Mouse (Mus musculus) T-cell, adult 2 months (primary cell): ENCODE measurements at regions not wholly inside any gene's neighbourhood (a gene's known extent, or its start where the extent isn't known, plus 50 kb on each side); places are given as distances from the start of the nearest gene placed in this dataset.

ENCODE experiments used
- DNase-seq: peaks from one replicate; pipeline ENCODE4 v3.0.0; 2022; ENCODE audit warnings: low spot score

DNA sequence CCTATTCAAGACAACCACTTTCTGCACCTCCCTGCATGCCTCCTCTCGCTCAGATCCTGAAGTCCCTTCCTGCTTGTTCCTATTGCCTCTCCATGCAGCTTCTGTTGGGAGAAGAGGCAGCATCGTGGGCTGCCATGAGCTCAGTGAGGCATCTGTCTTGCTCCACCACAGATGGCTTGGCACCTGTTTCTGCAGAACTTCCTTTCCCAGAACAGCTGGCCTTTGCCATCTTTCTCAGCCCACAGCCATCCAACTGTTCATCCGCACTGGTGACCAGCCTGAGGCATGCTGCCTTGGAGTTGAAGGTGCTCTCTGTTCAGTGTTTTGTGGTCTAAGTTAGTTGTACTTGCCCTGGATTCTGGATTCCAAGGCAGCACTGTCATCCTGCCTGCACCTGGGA lies 312.5 kb downstream of the Cmpk2 start:
- DNase-seq: no peak

DNA sequence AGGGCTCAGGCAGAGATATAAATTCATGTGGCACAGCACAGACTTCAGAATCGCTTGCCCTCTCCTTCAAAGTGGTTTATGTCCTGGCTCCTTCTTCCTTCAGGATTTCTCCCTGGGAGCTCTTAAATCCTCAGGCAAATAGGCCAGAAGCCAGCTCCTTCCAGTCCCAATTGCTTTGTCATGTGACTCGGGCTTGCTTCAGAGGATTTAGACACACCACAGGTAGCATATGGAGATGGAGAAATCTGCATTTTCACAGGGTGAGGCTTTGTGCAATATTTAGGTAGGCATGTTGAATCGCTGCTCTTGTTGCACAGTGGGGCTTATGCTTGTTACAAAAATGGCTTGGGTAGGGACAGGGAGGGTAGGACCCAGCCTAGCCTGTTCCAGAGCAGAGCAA lies 309.8 kb downstream of the Cmpk2 start:
- no peak for DNase-seq

DNA sequence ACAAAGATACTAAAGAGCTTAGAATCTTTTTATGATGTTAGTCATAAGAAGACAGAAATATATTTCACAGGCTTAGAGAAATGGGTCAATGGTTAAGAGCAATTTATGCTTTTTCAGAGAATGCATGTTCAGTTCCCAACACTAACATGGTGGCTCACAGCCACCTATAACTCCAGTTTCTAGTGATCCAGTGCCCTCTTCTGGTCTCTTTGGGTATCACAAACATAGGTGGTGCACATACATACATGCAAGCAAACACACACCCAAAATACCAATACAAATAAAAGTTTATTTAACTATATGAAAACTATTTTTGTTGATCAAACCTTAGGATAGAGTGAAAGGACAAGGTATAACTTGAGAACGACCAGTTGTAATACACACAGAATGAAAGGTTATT lies 308.0 kb downstream of the Cmpk2 start:
- DNase-seq: no peak

DNA sequence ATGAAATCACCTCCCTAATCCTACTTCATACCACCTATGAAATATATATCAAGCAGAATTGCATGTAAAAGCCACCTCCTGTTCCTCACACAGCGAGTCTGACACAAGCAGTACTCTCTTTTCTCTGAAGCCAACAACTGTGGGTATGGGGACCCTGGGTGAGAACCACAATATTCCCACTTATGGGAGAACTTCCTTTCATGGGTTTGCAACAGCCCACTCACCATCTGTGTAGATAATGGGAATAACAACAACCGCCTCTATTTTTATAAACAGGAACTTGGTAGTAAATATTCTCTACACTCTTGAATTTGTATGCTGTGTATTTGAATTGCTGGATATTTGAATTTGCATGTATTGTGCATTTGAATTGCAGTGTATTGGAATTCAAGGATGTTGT lies 305.0 kb downstream of the Cmpk2 start:
- no peak for DNase-seq

DNA sequence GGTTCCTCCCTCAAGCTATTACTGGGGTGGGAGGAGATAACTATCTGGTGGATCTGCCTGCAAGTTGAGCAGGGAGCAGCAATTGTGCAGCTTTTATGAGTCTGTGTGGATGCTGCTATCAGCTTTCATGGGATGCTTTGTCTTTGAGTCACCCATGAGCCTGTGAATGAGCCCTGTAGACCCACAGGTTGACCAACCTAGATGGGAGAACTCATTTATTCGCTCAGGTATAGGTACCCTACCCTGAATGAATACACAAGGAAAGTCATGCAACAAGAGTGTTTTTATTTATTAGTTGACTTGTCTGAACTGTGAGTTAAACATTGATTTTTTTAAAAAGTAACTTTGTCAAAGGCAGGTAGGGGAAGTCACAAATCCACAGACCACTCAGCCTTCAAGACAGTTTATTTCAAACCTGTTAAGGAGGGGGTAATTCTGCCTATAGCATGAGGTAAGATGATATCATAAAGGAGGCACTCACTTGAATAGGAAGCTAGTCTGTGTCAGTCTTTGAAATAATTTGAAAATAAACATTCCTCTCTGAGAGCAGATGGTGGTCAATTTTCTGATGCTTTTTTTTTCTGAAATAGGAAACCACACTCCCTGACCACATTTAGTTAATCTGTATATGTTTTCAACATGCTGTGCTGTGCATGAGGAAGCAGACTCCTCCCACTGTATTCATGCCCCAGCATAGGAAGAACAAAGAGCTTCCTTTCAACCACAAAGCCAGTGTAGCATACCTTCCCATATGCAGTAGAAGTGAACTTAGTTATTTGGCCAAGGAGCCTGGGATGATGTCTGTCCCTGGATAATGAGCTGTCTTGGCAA lies 302.0 kb downstream of the Cmpk2 start:
- no peak for DNase-seq

DNA sequence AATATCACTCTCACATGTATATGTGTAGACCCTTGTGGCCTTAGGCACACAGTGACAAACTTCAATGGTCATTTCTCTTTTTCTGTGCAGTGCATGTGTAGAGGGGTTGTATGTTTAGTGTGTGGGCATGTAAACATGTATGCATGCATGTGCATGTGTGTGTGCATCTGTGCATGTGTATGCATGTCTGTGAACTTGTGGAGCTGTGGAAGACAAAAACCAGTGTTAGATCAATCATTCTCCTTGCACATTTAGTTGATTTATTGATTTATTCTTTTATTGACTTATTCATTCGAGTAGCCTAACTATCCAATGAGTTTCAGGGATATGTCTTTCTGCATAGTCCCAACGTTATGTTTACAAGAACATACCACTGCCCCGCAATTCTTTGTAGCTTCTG lies 298.5 kb downstream of the Cmpk2 start:
- no peak for DNase-seq

DNA sequence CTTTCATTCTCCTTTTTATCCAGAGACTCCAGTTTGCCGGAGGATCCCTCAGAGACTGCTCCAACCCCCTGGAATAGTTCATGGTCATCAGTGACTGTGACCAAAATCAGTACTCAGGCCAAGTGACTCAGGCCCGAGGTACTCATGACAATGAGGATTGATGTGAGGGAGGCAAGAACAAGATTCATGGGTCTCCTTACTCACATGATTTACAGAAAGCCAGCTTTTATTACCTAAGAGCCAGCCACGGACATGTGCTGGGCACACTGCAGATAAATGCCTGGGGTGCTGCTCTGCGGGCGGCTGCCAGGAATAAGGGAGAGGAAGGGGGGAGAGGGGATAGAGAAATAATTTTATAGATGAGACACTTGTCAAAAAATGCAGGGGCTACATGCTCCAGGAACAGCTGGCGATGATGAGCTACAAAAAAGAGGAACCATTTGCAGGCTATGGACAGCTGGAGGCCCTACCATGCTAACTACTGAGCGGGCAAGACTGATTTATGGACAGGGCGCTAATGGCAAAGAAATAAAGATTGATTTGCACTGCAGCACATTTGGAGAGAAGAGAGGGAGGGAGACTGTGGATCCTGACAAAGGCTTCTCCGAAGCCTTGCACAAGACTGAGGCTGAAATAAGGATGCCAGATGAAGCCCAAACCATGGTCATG lies 289.8 kb downstream of the Cmpk2 start:
- DNase-seq: no peak

DNA sequence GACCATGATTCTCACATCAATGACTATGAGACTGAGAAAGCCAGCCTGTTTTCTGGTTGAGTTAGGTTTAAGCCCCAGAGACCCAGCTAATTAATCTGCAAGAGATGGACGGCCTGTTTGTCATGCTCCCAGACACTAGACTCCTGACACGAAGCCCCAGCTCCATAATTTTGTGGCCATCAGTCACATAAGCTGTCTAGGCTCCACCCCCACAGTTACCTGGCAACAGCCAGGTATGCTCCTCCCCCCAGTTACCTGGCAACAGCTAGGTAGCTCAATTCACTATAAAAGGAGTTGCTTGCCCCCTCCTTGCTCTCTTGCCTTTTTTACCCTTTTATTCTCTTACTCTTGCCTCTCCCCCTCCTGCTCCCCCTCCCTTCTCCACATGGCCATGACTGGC lies 287.3 kb downstream of the Cmpk2 start:
- no peak for DNase-seq

DNA sequence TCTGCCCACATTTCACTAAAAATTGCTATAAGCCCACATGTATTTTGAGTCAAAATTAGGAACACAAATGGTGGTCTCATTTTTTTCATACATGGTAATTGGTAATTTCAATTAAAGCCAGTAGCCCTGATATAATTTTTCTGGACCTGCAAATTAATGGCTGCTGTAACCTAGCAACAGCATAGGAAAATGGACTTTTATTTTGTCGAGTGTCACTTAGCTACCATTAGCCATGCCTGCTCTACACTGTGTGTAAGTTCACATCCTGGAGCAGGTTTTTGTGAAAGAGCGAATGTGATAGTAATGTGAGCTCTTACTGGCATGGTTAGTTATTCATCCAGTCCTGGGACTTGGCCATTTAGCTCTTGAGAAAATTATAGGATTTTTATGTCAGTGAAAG lies 285.6 kb downstream of the Cmpk2 start:
- no peak for DNase-seq

DNA sequence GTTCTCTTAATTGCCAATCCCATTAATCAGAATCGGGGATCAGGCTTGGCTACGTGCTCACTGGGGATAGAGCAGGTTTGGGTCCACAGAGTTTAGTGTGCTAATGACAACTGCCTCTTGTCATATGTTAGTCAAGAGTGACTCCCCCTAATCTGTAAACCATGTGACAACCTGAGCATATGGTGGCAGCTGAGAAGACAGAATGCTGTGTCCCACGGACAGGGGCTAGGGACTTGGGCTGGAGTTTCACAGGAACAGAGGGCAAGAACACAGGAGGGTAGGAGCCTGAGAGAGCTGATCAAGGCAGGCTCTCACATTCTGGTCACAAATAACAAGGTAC lies 265.5 kb downstream of the Cmpk2 start:
- DNase-seq: no peak

DNA sequence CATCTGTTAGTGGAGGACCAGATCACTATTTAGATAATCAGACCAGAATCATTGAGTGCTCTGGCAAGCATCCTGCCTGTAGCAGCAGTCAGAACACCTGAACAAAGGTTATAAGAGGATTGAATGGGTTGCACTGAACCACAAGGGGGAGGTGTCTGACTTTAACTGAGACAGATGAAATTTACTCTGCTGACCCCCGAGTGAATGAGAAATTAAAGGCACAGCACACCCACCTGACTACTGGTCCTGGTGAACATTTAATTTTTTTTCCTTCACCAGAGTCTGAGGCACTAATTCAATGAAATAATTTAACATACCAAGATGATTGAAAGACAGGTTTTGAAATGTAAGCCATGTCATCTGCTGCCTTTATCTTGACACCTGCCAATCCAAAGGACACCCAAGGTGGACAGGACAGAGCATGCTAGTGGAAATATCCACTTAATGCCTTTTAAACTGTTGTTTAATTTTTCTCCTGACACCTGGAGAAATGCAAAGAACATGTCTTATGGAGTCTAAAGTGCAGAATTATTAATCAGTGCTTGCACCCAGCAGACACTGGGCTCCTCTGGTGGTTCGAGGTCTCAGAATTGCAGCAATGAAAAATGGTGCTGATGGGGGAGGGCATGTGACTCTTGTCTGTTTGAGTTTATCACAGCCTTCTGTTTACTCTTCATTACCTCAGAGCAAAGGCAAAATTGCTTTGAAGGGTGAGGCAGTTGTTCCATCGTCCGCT lies 265.0 kb downstream of the Cmpk2 start:
- DNase-seq: no peak

DNA sequence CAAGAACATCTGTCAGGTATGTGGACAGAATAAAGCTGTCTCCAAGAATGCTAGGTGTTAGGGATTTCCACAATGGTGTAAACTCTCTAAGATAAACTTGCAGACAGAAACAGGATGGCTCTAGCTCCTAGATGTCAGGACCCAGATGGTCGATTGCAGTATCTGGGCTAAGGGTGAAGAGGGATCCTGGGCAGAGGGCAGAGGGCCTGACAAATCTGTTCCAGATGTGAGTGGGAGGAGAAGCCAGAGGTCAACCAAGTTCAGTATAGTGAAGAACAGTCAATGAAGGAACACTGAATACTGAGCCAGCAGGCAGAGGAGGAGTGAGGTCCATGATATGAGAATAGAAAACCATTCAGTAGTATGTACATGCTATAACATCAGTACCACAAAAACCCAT lies 254.4 kb downstream of the Cmpk2 start:
- no peak for DNase-seq

DNA sequence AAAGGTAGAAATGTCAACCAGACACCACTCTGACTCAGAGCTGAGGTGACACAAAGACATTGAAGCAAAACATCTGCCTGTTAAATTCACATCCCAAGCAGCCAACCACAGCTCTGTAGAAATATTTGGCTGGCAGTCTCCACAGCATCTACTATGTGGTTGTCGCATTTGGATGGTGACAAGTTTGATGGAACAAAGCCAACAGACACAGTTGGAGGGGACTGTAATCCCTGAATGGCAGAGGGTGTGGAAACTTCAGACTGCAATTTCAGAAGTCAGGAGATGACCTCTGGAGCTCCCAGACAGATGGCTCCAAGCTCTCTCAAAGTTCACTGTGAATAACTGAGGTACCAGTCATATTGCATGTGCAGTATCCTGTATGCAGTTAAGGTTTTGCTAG lies 229.8 kb downstream of the Cmpk2 start:
- DNase-seq: no peak

DNA sequence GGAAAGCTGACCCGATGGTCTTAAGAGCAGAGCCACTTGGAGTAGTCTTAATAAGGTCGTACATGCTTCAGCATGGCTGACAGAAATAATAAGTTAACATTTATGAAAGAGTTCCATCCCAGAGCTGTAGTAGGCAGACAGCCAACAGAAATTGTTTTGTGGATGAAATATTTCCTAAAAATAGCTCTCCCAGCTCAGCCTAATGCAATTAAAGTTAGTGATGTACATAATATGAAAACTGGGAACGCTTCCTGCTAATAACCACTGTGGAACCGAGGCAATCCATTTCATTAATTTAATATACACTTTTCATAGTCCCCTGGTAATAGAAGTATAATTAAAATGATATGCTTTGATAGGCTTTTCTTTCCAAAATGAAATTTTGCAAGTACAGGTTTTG lies 219.0 kb downstream of the Cmpk2 start:
- DNase-seq: no peak

DNA sequence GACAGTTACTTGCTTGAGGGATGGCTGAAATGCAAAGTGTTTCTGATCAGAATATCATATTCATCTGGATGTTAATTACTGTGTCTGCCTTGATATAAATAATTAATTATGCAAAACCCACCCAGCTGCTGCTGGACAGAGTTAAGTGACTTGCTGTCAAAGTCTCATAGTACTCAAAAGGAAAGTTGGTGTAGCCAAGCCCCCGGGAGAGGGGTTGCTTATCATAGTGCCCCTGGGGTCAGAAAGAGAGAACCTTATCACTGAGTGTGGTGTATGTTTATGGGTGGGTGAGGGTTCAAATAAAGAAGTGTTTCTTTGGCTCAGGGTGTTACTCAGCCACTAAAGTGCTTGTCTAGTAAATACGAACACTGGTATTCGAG lies 211.6 kb downstream of the Cmpk2 start:
- no peak for DNase-seq

DNA sequence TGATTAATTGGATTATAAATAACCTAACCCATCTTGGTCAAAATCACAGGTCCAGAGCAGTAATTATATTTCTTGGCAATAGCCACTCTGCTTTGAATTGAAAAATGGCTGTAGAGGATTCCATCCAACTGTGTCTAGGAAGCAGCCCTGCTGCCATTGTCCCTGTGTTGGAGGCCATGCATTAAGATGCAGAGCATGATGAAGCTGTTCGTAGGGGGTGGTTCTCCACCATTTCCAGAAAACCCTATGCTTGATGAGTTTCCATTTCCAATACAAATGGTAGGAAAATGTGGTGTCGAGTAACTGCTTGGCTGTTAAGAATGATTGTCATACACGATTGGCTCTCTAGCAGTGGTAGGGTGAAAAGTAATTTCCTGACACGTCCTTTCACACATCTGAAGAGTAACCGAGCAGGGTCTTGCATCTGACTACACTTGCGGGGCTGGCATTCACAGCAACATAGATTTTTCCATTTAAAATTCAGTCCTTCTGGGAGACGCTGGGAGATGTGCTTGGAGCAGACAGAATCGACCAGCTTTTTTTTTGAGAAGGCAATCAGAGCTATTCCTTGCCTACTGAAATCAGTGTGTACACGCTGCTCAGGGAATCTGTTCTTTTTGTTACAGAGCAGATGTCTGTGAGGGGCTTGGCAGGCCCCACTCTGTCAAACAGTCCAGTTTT lies 211.0 kb downstream of the Cmpk2 start:
- no peak for DNase-seq

DNA sequence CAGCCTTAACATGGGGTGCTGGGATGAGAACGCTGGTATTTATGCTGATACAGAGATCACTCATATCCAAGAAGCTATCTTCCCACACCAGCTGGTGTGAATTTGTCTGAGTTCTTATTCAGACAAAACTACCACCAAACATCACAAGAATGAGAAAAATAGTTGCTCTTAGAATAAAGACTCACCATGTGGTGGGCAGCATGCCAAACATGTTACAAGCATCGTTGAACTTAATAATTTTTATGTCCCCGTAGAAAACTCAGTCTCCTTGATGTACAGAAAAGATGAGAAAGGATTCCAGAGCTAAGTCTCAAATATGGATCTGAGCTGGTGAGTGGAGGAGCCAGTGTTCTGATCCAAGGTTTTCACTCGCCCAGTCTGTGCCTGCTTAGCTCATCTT lies 196.5 kb downstream of the Cmpk2 start:
- no peak for DNase-seq

DNA sequence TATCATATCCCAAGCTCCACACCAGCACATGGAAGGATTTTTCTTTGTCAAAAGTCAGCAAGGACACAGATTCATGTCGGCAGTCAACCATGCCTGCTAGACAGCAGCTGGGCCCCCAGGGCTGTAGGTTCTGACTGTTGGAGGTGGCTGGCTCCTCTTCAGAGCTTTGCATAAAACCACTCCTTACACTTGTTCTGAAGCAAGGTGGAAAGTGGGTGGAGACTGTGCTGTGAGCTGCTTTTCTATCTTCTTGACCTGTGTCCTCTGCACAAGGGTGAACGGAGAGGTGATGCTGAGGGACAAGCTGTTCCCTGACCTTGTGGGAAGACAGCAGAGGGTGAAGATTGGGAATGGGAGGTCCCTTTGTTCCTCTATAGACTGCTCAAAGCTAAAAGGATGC lies 185.2 kb downstream of the Cmpk2 start:
- DNase-seq: no peak

DNA sequence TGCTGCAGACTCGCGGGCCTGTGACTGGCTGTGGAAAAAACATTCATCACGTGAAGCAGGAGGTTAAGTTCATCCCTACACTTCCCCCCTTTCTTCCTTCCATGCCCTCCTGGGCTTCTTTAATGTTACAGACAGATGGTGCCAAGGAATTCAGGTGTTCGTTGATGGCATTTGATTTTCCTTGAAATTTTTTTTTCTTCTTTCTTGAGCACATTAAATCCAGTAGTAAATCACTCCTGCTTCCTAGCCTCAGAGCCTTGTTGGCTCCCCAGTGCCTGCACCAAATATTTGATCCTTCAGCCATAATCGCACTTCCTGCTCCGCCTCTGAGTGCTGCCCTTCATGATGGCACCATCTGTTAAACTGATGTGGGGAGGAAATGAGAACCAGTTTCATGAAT lies 184.8 kb downstream of the Cmpk2 start:
- DNase-seq: no peak

DNA sequence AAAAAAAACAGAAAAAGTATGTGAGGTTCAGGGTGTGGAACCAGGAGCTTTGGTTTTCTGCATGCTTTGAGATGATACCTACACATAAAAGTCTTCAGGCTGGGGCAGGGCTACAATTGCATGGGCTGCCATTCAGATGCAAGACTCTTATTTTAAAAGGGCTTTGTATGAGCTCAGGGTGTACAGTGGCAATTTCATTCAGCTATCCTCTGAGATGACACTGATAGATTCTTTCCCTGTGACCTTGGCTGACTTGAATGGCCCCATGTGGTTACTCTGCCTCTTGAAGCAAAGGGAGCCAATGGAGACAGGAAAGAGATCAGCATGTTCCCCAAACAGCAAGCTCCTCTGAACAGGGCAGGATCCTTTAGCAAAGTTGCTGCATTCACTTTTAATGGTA lies 177.1 kb downstream of the Cmpk2 start:
- no peak for DNase-seq

DNA sequence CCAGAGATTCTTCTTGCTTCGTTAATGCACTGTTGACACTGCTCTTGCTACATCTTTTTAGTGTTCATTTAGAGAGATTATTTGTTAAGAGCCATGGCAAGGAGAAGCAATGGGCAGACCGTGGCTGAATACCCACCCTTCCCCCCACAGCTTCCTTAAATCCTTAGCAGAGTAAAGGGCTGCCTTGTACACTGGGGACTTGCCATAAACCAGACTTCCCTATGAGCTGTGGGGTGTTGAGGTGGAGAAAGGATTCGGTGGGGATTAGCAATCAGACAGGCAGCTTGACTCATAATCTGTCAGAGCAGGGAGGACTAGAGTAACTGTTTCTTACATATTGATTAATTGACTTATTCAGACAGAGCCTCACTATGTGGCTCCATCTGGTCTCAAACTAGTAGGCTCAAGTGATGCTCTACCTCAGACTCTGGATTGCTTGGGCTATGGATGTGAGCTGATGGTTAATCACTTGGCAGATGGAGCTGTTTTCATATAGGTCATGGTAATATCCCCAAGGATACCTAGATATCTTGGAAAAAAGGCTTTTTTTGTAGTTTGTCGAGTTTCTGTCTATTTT lies 166.7 kb downstream of the Cmpk2 start:
- no peak for DNase-seq

DNA sequence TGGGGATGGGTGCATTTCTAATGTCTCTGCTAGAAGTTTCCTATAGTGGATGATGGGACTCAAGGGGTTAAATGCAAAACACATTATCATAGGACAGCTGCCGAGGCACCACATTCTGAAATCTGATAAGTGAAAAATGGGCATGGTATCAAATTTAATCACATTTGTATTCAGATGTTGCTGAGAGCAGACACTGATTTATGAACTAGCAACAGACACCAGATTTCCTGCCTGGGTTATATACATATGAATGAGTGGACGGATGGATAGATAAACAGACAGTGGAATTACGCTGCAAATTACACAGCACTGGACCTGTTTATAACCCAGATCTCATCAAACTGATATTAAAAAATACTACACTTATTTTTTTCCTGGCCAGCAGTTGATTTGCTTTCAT lies 166.2 kb downstream of the Cmpk2 start:
- no peak for DNase-seq

DNA sequence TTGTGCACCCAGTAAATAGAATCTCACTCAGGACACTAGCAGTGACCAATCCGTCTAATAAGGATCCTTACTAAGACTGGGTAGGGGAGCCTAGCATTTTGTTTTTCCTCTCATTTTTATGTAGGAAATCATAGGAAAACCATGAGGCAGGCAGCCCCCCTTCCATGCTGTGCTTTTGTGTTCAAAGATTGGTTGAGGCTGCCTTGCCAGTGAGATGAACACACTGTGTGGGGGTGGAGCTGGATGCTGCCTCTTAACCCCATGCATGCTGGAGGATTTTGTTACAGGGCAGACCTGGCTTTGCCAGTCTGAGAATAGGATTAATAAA lies 162.8 kb downstream of the Cmpk2 start:
- DNase-seq: no peak
